Mouse (Mus musculus): ENCODE measurements around the gene Apeh. TPM values are rescaled to one million over a fixed set of nuclear protein-coding genes. Genes with fewer than 3 reads are reported as not detected.
"Not testable (repeated sequence)": the region's sequence is repeated elsewhere in the genome, so short reads cannot be mapped to it uniquely, and the experiment has no call there.

Gene Apeh
- polyA plus RNA-seq, 1 experiment from 2014 or later, result 53.1 TPM

- Histone ChIP-seq H3K4me1 (replicated peaks; ENCODE audit: control insufficient read depth, insufficient read depth, low read length) (peaks cover 8% of the 10 kb centered on the region; the same call in 1 of the 2 replicates), H3K27me3 (ENCODE audit: control insufficient read depth, insufficient read depth, low read depth, low read length) (no peaks in the 10 kb centered on the region), H3K9me3 (ENCODE audit: control insufficient read depth, low read length) (no peaks in the 10 kb centered on the region), H3K4me3 (ENCODE audit: low read length) (no peak overlapping the region), H3K9ac (ENCODE audit: low read length) (no peak overlapping the region), H3K36me3 (ENCODE audit: control insufficient read depth, insufficient read depth, low read length) (no peaks in the 10 kb centered on the region), H3K27ac (ENCODE audit: low read length) (no peak overlapping the region), H3K4me2 (ENCODE audit: low read depth, low read length) (no peak overlapping the region)
- no peak for ATAC-seq (ENCODE audit: low read depth)
- 28% methylated on average over 1 of the region's 1 CpGs for WGBS
Measured at GRCm38 (mm10) chr9:108136225-108136624, 41.8 kb upstream of the Apeh start.

GRCm38 (mm10) chr9:108135679-108136078 lies 41.3 kb upstream of the Apeh start:
- not testable (repeated sequence) for H3K4me2 ChIP-seq (ENCODE audit: low read depth, low read length); H3K36me3 ChIP-seq (ENCODE audit: control insufficient read depth, insufficient read depth, low read length); H3K27ac ChIP-seq (ENCODE audit: low read length); H3K9me3 ChIP-seq (ENCODE audit: control insufficient read depth, low read length); H3K4me3 ChIP-seq (ENCODE audit: low read length); H3K27me3 ChIP-seq (ENCODE audit: control insufficient read depth, insufficient read depth, low read depth, low read length); H3K4me1 ChIP-seq (replicated peaks; ENCODE audit: control insufficient read depth, insufficient read depth, low read length); ATAC-seq (ENCODE audit: low read depth); H3K9ac ChIP-seq (ENCODE audit: low read length)
- WGBS, result 83% methylated on average over 3 of the region's 3 CpGs

- WGBS, result 29% methylated on average over 1 of the region's 1 CpGs
- ATAC-seq (ENCODE audit: low read depth), result no peak
Measured at GRCm38 (mm10) chr9:108133478-108133877, 39.1 kb upstream of the Apeh start.

GRCm38 (mm10) chr9:108132373-108132772 lies 38.0 kb upstream of the Apeh start:
- WGBS, result 78% methylated on average over 3 of the region's 3 CpGs
- Histone ChIP-seq H3K9me3 (ENCODE audit: control insufficient read depth, low read length) (no peaks in the 10 kb centered on the region), H3K9ac (ENCODE audit: low read length) (no peak overlapping the region), H3K4me1 (replicated peaks; ENCODE audit: control insufficient read depth, insufficient read depth, low read length) (peaks cover 6% of the 10 kb centered on the region; the same call in 1 of the 2 replicates), H3K4me3 (ENCODE audit: low read length) (no peak overlapping the region), H3K36me3 (ENCODE audit: control insufficient read depth, insufficient read depth, low read length) (no peaks in the 10 kb centered on the region), H3K4me2 (ENCODE audit: low read depth, low read length) (no peak overlapping the region), H3K27ac (ENCODE audit: low read length) (no peak overlapping the region), H3K27me3 (ENCODE audit: control insufficient read depth, insufficient read depth, low read depth, low read length) (no peaks in the 10 kb centered on the region)
- ATAC-seq (ENCODE audit: low read depth), result no peak

More at GRCm38 (mm10) chr9:108133478-108133877, 39.1 kb upstream of the Apeh start:
- Histone ChIP-seq H3K4me2 (ENCODE audit: low read depth, low read length) (no peak overlapping the region), H3K36me3 (ENCODE audit: control insufficient read depth, insufficient read depth, low read length) (no peaks in the 10 kb centered on the region), H3K9ac (ENCODE audit: low read length) (no peak overlapping the region), H3K9me3 (ENCODE audit: control insufficient read depth, low read length) (no peaks in the 10 kb centered on the region), H3K4me1 (replicated peaks; ENCODE audit: control insufficient read depth, insufficient read depth, low read length) (peaks cover 6% of the 10 kb centered on the region; the same call in 1 of the 2 replicates), H3K27ac (ENCODE audit: low read length) (no peak overlapping the region), H3K27me3 (ENCODE audit: control insufficient read depth, insufficient read depth, low read depth, low read length) (no peaks in the 10 kb centered on the region), H3K4me3 (ENCODE audit: low read length) (no peak overlapping the region)

- no peaks in the 10 kb centered on the region for H3K36me3 ChIP-seq (ENCODE audit: control insufficient read depth, insufficient read depth, low read length)
- H3K4me2 ChIP-seq (ENCODE audit: low read depth, low read length), result no peak overlapping the region
- no peak for ATAC-seq (ENCODE audit: low read depth)
- H3K4me1 ChIP-seq (replicated peaks; ENCODE audit: control insufficient read depth, insufficient read depth, low read length), result no peaks in the 10 kb centered on the region
- WGBS, result 74% methylated on average over 5 of the region's 5 CpGs
- no peaks in the 10 kb centered on the region for H3K9me3 ChIP-seq (ENCODE audit: control insufficient read depth, low read length)
- no peak overlapping the region for H3K27ac ChIP-seq (ENCODE audit: low read length)
- H3K9ac ChIP-seq (ENCODE audit: low read length), result no peak overlapping the region
- H3K27me3 ChIP-seq (ENCODE audit: control insufficient read depth, insufficient read depth, low read depth, low read length), result no peaks in the 10 kb centered on the region
- H3K4me3 ChIP-seq (ENCODE audit: low read length), result no peak overlapping the region
Measured at GRCm38 (mm10) chr9:108131502-108131901, 37.1 kb upstream of the Apeh start.

DNA sequence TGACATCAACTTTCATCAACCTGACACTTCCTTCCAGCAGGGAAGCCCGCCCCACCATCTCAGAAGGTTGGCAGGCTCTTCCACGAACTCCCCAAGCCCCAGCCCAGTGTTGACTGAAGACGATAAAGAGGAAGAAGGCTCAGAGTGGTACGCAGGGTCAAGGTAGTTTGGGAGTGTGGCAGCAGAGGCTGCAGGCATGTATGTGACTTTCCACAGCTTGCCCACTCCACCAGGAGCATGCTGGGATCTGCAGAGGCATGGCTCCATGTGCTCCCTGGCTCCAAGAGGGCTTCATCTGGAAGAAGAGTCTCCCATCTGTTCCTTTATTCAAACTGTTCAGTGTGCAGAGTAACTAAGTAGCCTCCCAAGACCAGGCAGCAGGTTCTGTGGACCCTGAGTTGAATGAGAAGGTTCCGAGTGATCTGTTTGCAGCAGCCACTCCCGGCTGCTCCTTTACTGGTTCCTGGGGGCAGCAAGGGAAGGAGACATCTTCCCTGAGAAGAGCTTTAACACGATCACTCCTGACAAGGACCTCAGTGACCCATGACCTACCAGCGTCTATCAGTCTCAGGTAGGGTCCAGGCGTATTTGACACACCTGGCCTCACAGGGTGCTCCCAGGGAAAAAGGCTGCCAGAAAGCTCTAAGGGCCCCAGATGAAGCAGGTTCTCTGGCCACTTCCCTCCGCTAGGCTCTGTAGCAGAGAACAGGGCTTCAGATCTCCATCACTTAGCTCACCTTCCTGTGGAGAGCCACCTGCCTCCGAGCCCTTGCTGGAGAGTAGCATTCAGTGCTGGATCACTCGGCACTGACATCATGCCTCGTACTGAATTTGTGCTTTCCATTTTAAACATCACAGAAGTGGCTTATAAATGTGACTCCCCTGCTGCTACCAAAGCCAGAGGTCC lies 34.9 kb upstream of the Apeh start:
- H3K27me3 ChIP-seq (ENCODE audit: control insufficient read depth, insufficient read depth, low read depth, low read length), result no peaks in the 10 kb centered on the region
- no peak overlapping the region for H3K4me2 ChIP-seq (ENCODE audit: low read depth, low read length)
- 62% methylated on average over 13 of the region's 13 CpGs for WGBS
- no peak overlapping the region for H3K4me3 ChIP-seq (ENCODE audit: low read length)
- no peak for ATAC-seq (ENCODE audit: low read depth)
- no peak overlapping the region for H3K9ac ChIP-seq (ENCODE audit: low read length)
- no peaks in the 10 kb centered on the region for H3K36me3 ChIP-seq (ENCODE audit: control insufficient read depth, insufficient read depth, low read length)
- H3K9me3 ChIP-seq (ENCODE audit: control insufficient read depth, low read length), result no peaks in the 10 kb centered on the region
- no peak overlapping the region for H3K27ac ChIP-seq (ENCODE audit: low read length)
- H3K4me1 ChIP-seq (replicated peaks; ENCODE audit: control insufficient read depth, insufficient read depth, low read length), result no peaks in the 10 kb centered on the region

DNA sequence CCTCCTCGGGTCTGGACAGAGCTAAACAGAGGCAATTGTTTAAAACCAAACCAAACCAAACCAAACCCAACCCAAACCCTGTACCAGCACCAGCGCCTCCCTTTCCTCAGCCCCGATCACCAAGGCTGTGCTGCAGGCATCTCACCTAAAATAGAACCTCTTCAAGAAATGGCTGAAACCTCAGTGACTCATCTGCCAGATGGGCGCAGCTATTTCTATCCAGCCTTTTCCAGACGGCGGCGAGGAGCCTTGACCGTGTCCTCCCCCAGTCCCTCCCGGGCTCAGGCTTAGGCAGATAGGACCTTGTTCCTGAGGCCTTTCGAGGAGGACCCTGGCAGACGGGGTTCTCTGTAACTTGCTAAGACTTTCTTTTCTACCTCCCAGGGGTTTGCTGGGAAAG lies 33.8 kb upstream of the Apeh start:
- no peak overlapping the region for H3K27ac ChIP-seq (ENCODE audit: low read length)
- H3K9ac ChIP-seq (ENCODE audit: low read length), result no peak overlapping the region
- no peak for ATAC-seq (ENCODE audit: low read depth)
- no peak overlapping the region for H3K4me3 ChIP-seq (ENCODE audit: low read length)
- WGBS, result 82% methylated on average over 11 of the region's 11 CpGs
- H3K36me3 ChIP-seq (ENCODE audit: control insufficient read depth, insufficient read depth, low read length), result no peaks in the 10 kb centered on the region
- H3K9me3 ChIP-seq (ENCODE audit: control insufficient read depth, low read length), result no peaks in the 10 kb centered on the region
- no peaks in the 10 kb centered on the region for H3K27me3 ChIP-seq (ENCODE audit: control insufficient read depth, insufficient read depth, low read depth, low read length)
- no peaks in the 10 kb centered on the region for H3K4me1 ChIP-seq (replicated peaks; ENCODE audit: control insufficient read depth, insufficient read depth, low read length)
- no peak overlapping the region for H3K4me2 ChIP-seq (ENCODE audit: low read depth, low read length)

DNA sequence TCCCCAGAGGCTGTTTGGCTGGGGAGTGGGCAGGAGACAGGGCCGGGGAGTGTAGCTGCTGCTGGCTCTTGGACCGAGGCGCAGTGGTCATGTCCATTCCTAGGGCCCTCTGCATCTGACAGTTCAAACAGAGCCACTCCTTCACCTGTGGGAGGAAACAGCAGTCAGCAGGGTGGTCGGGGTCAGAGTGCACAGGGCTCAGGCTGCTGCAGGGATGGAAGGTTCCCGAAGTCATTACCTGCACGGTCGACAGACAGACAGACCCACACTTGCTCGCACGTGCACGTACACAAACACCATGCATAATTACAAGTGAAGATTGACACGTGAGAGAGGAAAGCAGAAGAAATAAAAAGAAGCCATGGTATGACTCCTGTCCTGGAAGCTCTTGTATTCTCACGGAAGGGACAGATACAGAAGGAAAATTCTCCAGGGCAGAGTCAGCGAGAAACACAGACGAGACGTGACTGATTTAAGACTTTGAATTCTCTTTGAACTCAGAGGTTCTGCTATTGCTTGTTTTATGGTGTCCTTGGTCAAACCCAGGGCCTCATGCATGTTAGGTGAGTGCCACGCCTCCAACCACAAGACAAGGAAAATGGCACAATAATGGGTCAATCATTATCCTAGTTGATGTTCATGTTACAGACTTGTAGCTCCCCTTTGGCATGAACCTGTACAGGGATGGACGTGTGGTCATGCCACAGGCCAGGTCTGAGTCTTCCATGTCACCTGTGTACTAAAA lies 32.2 kb upstream of the Apeh start:
- Histone ChIP-seq H3K27me3 (ENCODE audit: control insufficient read depth, insufficient read depth, low read depth, low read length) (no peaks in the 10 kb centered on the region), H3K9ac (ENCODE audit: low read length) (no peak overlapping the region), H3K4me2 (ENCODE audit: low read depth, low read length) (no peak overlapping the region), H3K36me3 (ENCODE audit: control insufficient read depth, insufficient read depth, low read length) (no peaks in the 10 kb centered on the region), H3K4me3 (ENCODE audit: low read length) (no peak overlapping the region), H3K4me1 (replicated peaks; ENCODE audit: control insufficient read depth, insufficient read depth, low read length) (no peaks in the 10 kb centered on the region), H3K9me3 (ENCODE audit: control insufficient read depth, low read length) (no peaks in the 10 kb centered on the region), H3K27ac (ENCODE audit: low read length) (no peak overlapping the region)
- no peak for ATAC-seq (ENCODE audit: low read depth)
- 73% methylated on average over 17 of the region's 17 CpGs for WGBS

GRCm38 (mm10) chr9:108125731-108126130 lies 31.3 kb upstream of the Apeh start:
- no peaks in the 10 kb centered on the region for H3K27me3 ChIP-seq (ENCODE audit: control insufficient read depth, insufficient read depth, low read depth, low read length)
- no peaks in the 10 kb centered on the region for H3K4me1 ChIP-seq (replicated peaks; ENCODE audit: control insufficient read depth, insufficient read depth, low read length)
- no peak overlapping the region for H3K4me2 ChIP-seq (ENCODE audit: low read depth, low read length)
- 87% methylated on average over 8 of the region's 8 CpGs for WGBS
- no peaks in the 10 kb centered on the region for H3K36me3 ChIP-seq (ENCODE audit: control insufficient read depth, insufficient read depth, low read length)
- no peak overlapping the region for H3K9ac ChIP-seq (ENCODE audit: low read length)
- no peak overlapping the region for H3K4me3 ChIP-seq (ENCODE audit: low read length)
- H3K27ac ChIP-seq (ENCODE audit: low read length), result no peak overlapping the region
- ATAC-seq (ENCODE audit: low read depth), result no peak
- no peaks in the 10 kb centered on the region for H3K9me3 ChIP-seq (ENCODE audit: control insufficient read depth, low read length)

Measured in lung, embryonic 16.5 days (tissue).